Mouse (Mus musculus): ENCODE measurements at regions not wholly inside any gene's neighbourhood (a gene's known extent, or its start where the extent isn't known, plus 50 kb on each side); places are given as distances from the start of the nearest gene placed in this dataset.

GRCm38 (mm10) chr15:27129697-27130096, 234.3 kb upstream of the Fbxl7 start:
- Histone ChIP-seq H3K9me3 (ENCODE audit: control insufficient read depth, insufficient read depth, low read depth, low read length) (no peaks in the 10 kb centered on the region), H3K27ac (ENCODE audit: insufficient read depth, low read depth, low read length, poor library complexity, severe bottlenecking) (no peak overlapping the region), H3K9ac (ENCODE audit: insufficient read depth, low read depth, low read length, poor library complexity, severe bottlenecking) (no peak overlapping the region), H3K36me3 (ENCODE audit: control insufficient read depth, insufficient read depth, low read length, poor library complexity, severe bottlenecking) (no peaks in the 10 kb centered on the region), H3K4me3 (ENCODE audit: insufficient read depth in 1 of 2, low read depth in 1 of 2, low read length in 2 of 2, poor library complexity in 1 of 2, severe bottlenecking in 1 of 2) (no peak overlapping the region), H3K4me1 (ENCODE audit: control insufficient read depth in 2 of 2, insufficient read depth in 2 of 2, low read length in 2 of 2, poor library complexity in 1 of 2) (peaks cover 2% of the 10 kb centered on the region in 2 experiments; a peak in 2 of 4 replicates)
- no peak for TF ChIP-seq HCFC1 (IDR thresholded peaks at IDR 0.05; ENCODE audit: borderline replicate concordance, insufficient read depth, low read length)
- no peak for TF ChIP-seq ZC3H11A (IDR thresholded peaks at IDR 0.05; ENCODE audit: borderline replicate concordance, low read depth, low read length)
- peak; percentile 19; the same call in 1 of the 2 replicates for TF ChIP-seq CHD2 (IDR thresholded peaks at IDR 0.05; ENCODE audit: low read depth, low read length)
- in situ Hi-C loops (cut with MboI; ENCODE audit: low sequenced_read_pairs in 2 of 2, unreplicated experiment in 2 of 2): no loop called here
- peak; percentile 12 for DNase-seq (ENCODE audit: low read depth, low spot score)

- in situ Hi-C loops (cut with MboI; ENCODE audit: low sequenced_read_pairs in 2 of 2, unreplicated experiment in 2 of 2): no loop called here
- no peak for TF ChIP-seq MAFK (IDR thresholded peaks at IDR 0.05; ENCODE audit: insufficient read depth, low read depth, low read length)
- TF ChIP-seq CHD2 (IDR thresholded peaks at IDR 0.05; ENCODE audit: low read depth, low read length): no peak
- TF ChIP-seq ZC3H11A (IDR thresholded peaks at IDR 0.05; ENCODE audit: borderline replicate concordance, low read depth, low read length): no peak
- TF ChIP-seq HCFC1 (IDR thresholded peaks at IDR 0.05; ENCODE audit: borderline replicate concordance, insufficient read depth, low read length): no peak
- TF ChIP-seq ZNF384 (IDR thresholded peaks at IDR 0.05; ENCODE audit: low read depth, low read length): no peak
- DNase-seq (ENCODE audit: low read depth, low spot score): peak; percentile 46
- peaks cover 2% of the 10 kb centered on the region in 2 experiments; a peak in 2 of 4 replicates for H3K4me1 ChIP-seq (ENCODE audit: control insufficient read depth in 2 of 2, insufficient read depth in 2 of 2, low read length in 2 of 2, poor library complexity in 1 of 2)
- H3K9ac ChIP-seq (ENCODE audit: insufficient read depth, low read depth, low read length, poor library complexity, severe bottlenecking): no peak overlapping the region
- no peak overlapping the region; the same call in 1 of the 2 replicates for H3K27ac ChIP-seq (ENCODE audit: insufficient read depth, low read depth, low read length, poor library complexity, severe bottlenecking)
- no peaks in the 10 kb centered on the region for H3K36me3 ChIP-seq (ENCODE audit: control insufficient read depth, insufficient read depth, low read length, poor library complexity, severe bottlenecking)
- H3K9me3 ChIP-seq (ENCODE audit: control insufficient read depth, insufficient read depth, low read depth, low read length): no peaks in the 10 kb centered on the region
- H3K4me3 ChIP-seq (ENCODE audit: insufficient read depth in 1 of 2, low read depth in 1 of 2, low read length in 2 of 2, poor library complexity in 1 of 2, severe bottlenecking in 1 of 2): no peak overlapping the region
Observed at GRCm38 (mm10) chr15:27132761-27133160, 237.4 kb upstream of the Fbxl7 start.

GRCm38 (mm10) chr15:27137580-27137979, 242.2 kb upstream of the Fbxl7 start:
- in situ Hi-C loops (cut with MboI; ENCODE audit: low sequenced_read_pairs in 2 of 2, unreplicated experiment in 2 of 2): no loop called here
- Histone ChIP-seq H3K9me3 (ENCODE audit: control insufficient read depth, insufficient read depth, low read depth, low read length) (no peaks in the 10 kb centered on the region), H3K9ac (ENCODE audit: insufficient read depth, low read depth, low read length, poor library complexity, severe bottlenecking) (no peak overlapping the region), H3K27ac (ENCODE audit: insufficient read depth, low read depth, low read length, poor library complexity, severe bottlenecking) (no peak overlapping the region), H3K4me1 (ENCODE audit: control insufficient read depth in 2 of 2, insufficient read depth in 2 of 2, low read length in 2 of 2, poor library complexity in 1 of 2) (no peaks in the 10 kb centered on the region; a peak in 1 of 4 replicates), H3K4me3 (ENCODE audit: insufficient read depth in 1 of 2, low read depth in 1 of 2, low read length in 2 of 2, poor library complexity in 1 of 2, severe bottlenecking in 1 of 2) (no peak overlapping the region), H3K36me3 (ENCODE audit: control insufficient read depth, insufficient read depth, low read length, poor library complexity, severe bottlenecking) (no peaks in the 10 kb centered on the region)
- DNase-seq (ENCODE audit: low read depth, low spot score): no peak
- TF ChIP-seq MAFK (IDR thresholded peaks at IDR 0.05; ENCODE audit: insufficient read depth, low read depth, low read length) (no peak), CHD2 (IDR thresholded peaks at IDR 0.05; ENCODE audit: low read depth, low read length) (no peak), ZNF384 (IDR thresholded peaks at IDR 0.05; ENCODE audit: low read depth, low read length) (no peak), ZC3H11A (IDR thresholded peaks at IDR 0.05; ENCODE audit: borderline replicate concordance, low read depth, low read length) (no peak), HCFC1 (IDR thresholded peaks at IDR 0.05; ENCODE audit: borderline replicate concordance, insufficient read depth, low read length) (no peak)

- Histone ChIP-seq H3K9ac (ENCODE audit: insufficient read depth, low read depth, low read length, poor library complexity, severe bottlenecking) (no peak overlapping the region), H3K4me3 (ENCODE audit: insufficient read depth in 1 of 2, low read depth in 1 of 2, low read length in 2 of 2, poor library complexity in 1 of 2, severe bottlenecking in 1 of 2) (no peak overlapping the region), H3K9me3 (ENCODE audit: control insufficient read depth, insufficient read depth, low read depth, low read length) (no peaks in the 10 kb centered on the region), H3K36me3 (ENCODE audit: control insufficient read depth, insufficient read depth, low read length, poor library complexity, severe bottlenecking) (no peaks in the 10 kb centered on the region), H3K27ac (ENCODE audit: insufficient read depth, low read depth, low read length, poor library complexity, severe bottlenecking) (no peak overlapping the region), H3K4me1 (ENCODE audit: control insufficient read depth in 2 of 2, insufficient read depth in 2 of 2, low read length in 2 of 2, poor library complexity in 1 of 2) (no peaks in the 10 kb centered on the region)
- DNase-seq (ENCODE audit: low read depth, low spot score): no peak
- TF ChIP-seq MAFK (IDR thresholded peaks at IDR 0.05; ENCODE audit: insufficient read depth, low read depth, low read length) (no peak), CHD2 (IDR thresholded peaks at IDR 0.05; ENCODE audit: low read depth, low read length) (no peak)
- in situ Hi-C loops (cut with MboI; ENCODE audit: low sequenced_read_pairs in 2 of 2, unreplicated experiment in 2 of 2): no loop called here
Observed at GRCm38 (mm10) chr15:27145860-27146259, 250.5 kb upstream of the Fbxl7 start.

DNA sequence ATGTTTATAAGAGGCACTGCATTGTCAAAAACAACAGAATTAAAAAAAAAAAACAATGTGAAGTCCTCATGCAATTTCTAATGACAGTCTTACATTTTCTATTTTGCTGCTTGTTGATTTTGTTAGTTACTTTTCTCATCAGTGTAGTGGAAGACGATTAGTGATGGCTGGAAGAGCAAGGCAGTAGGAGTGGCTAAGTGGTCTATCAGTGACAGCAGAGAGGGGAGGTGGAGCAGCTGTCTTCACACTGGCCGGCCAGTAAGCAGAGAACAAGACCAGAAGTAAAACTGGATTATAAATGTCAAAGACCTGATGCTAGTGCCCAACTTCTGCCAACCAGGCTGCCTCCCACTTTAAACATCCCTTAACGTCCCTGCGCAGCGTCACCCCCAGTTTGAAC, 265.6 kb upstream of the Fbxl7 start:
- in situ Hi-C loops (cut with MboI; ENCODE audit: low sequenced_read_pairs in 2 of 2, unreplicated experiment in 2 of 2): no loop called here
- no peaks in the 10 kb centered on the region for H3K9me3 ChIP-seq (ENCODE audit: control insufficient read depth, insufficient read depth, low read depth, low read length)
- no peak for TF ChIP-seq HCFC1 (IDR thresholded peaks at IDR 0.05; ENCODE audit: borderline replicate concordance, insufficient read depth, low read length)
- TF ChIP-seq ZC3H11A (IDR thresholded peaks at IDR 0.05; ENCODE audit: borderline replicate concordance, low read depth, low read length): no peak
- no peak for TF ChIP-seq MAFK (IDR thresholded peaks at IDR 0.05; ENCODE audit: insufficient read depth, low read depth, low read length)
- TF ChIP-seq CHD2 (IDR thresholded peaks at IDR 0.05; ENCODE audit: low read depth, low read length): no peak
- TF ChIP-seq ZNF384 (IDR thresholded peaks at IDR 0.05; ENCODE audit: low read depth, low read length): no peak

More for the DNA sequence above, 265.6 kb upstream of the Fbxl7 start:
- DNase-seq (ENCODE audit: low read depth, low spot score): no peak
- Histone ChIP-seq H3K27ac (ENCODE audit: insufficient read depth, low read depth, low read length, poor library complexity, severe bottlenecking) (no peak overlapping the region), H3K36me3 (ENCODE audit: control insufficient read depth, insufficient read depth, low read length, poor library complexity, severe bottlenecking) (no peaks in the 10 kb centered on the region), H3K4me1 (ENCODE audit: control insufficient read depth in 2 of 2, insufficient read depth in 2 of 2, low read length in 2 of 2, poor library complexity in 1 of 2) (no peaks in the 10 kb centered on the region), H3K4me3 (ENCODE audit: insufficient read depth in 1 of 2, low read depth in 1 of 2, low read length in 2 of 2, poor library complexity in 1 of 2, severe bottlenecking in 1 of 2) (no peak overlapping the region), H3K9ac (ENCODE audit: insufficient read depth, low read depth, low read length, poor library complexity, severe bottlenecking) (no peak overlapping the region)
